Mouse (Mus musculus) midbrain, embryonic 13.5 days (tissue): ENCODE data around the gene Kif5a. TPM values are rescaled to one million over a fixed set of nuclear protein-coding genes. Genes with fewer than 3 reads are reported as not detected.
A peak's percentile ranks its signal among the peaks of the same experiment; 100 is the strongest.
"Not testable (repeated sequence)": the region's sequence is repeated elsewhere in the genome, so short reads cannot be mapped to it uniquely, and the experiment has no call there.

Source experiments
- ATAC-seq: fragments of 200-750 bp; cut with Nextera tagmentation; 2 replicates; pipeline ENCODE4 v1.8.0; 2017; ENCODE audit warnings: mild to moderate bottlenecking, moderate TSS enrichment, moderate library complexity
- H3K27ac ChIP-seq: fragments of 300-500 bp; sonication (generic); 2 replicates; pipeline ENCODE4 v1.5.1; 2015; ENCODE audit warnings: inconsistent platforms, mild to moderate bottlenecking, moderate library complexity
- H3K27me3 ChIP-seq: fragments of 300-500 bp; sonication (generic); 2 replicates; pipeline ENCODE4 v1.6.1; 2015; ENCODE audit warnings: mild to moderate bottlenecking, inconsistent platforms
- H3K36me3 ChIP-seq: fragments of 300-500 bp; sonication (generic); 2 replicates; pipeline ENCODE4 v1.6.1; 2015; ENCODE audit warnings: mild to moderate bottlenecking, inconsistent platforms
- H3K4me1 ChIP-seq: fragments of 300-500 bp; sonication (generic); replicated peaks from 2 replicates; pipeline ENCODE4 v1.6.1; 2015; ENCODE audit warnings: inconsistent platforms
- H3K4me2 ChIP-seq: fragments of 300-500 bp; sonication (generic); replicated peaks from 2 replicates; pipeline ENCODE4 v1.6.1; 2015; ENCODE audit warnings: moderate library complexity, mild to moderate bottlenecking, inconsistent platforms
- H3K4me3 ChIP-seq: fragments of 300-500 bp; sonication (generic); replicated peaks from 2 replicates; pipeline ENCODE4 v1.5.1; 2015; ENCODE audit warnings: mild to moderate bottlenecking, inconsistent platforms
- H3K9ac ChIP-seq: fragments of 300-500 bp; sonication (generic); replicated peaks from 2 replicates; pipeline ENCODE4 v1.6.1; 2015; ENCODE audit warnings: mild to moderate bottlenecking, inconsistent platforms
- H3K9me3 ChIP-seq: fragments of 300-500 bp; sonication (generic); 2 replicates; pipeline ENCODE4 v1.6.1; 2016; ENCODE audit warnings: mild to moderate bottlenecking, inconsistent platforms
- WGBS: fragments of 180-500 bp; shearing (Covaris S2); methylation state at CpG from one replicate; pipeline ENCODE4 v1.1.7; 2015; 5-methylcytosine and 5-hydroxymethylcytosine counted together
- polyA plus RNA-seq: library from polyadenylated mRNA; unstranded; fragments of >200 nt; fragmentation: Nextera tagmentation; extraction: Ambion mirVana; gene quantifications from 2 replicates; pipeline ENCODE4 v1.2.1, GENCODE M21; 2015

Gene Kif5a
- polyA plus RNA-seq, result 73.0 and 76.7 TPM in 2 replicates

- Histone ChIP-seq H3K9ac (peak within 1 kb of the TSS; percentile 84), H3K4me3 (peak within 1 kb of the TSS; percentile 70), H3K27me3 (peaks cover 12% of the 10 kb centered on the region), H3K4me2 (peak within 1 kb of the TSS; percentile 62), H3K9me3 (no peaks in the 10 kb centered on the region), H3K36me3 (peaks cover 6% of the 10 kb centered on the region; the same call in 1 of the 2 replicates), H3K27ac (peak within 1 kb of the TSS; percentile 95), H3K4me1 (peaks cover 53% of the 10 kb centered on the region)
- under 1% methylated on average over 52 of the region's 53 CpGs for WGBS
- peak; percentile 54 for ATAC-seq
Measured at GRCm38 (mm10) chr10:127262548-127263398, at the start of gene Kif5a. Kif5a (minus strand) TSS chr10:127263348.

GRCm38 (mm10) chr10:127312858-127313257, 49.7 kb upstream of the Kif5a start:
- Histone ChIP-seq H3K4me2 (no peak overlapping the region), H3K4me3 (no peak overlapping the region), H3K36me3 (peaks cover 17% of the 10 kb centered on the region), H3K4me1 (peaks cover 9% of the 10 kb centered on the region), H3K27me3 (0 out of 2 replicates have a peak, but pooled peaks cover 3% of the 10 kb centered on the region), H3K9ac (no peak overlapping the region), H3K27ac (no peak overlapping the region), H3K9me3 (no peaks in the 10 kb centered on the region)
- ATAC-seq, result no peak
- 81% methylated on average over 4 of the region's 4 CpGs for WGBS

- H3K27ac ChIP-seq, result peak overlapping the region; percentile 69
Measured at GRCm38 (mm10) chr10:127312356-127312676, 49.2 kb upstream of the Kif5a start.

GRCm38 (mm10) chr10:127311476-127312355, 48.6 kb upstream of the Kif5a start, which contains the start of gene Mars:
Mars (minus strand) TSS chr10:127311786.
- H3K4me2 ChIP-seq, result peak within 1 kb of the TSS; percentile 70
- H3K9me3 ChIP-seq, result no peaks in the 10 kb centered on the region

More at GRCm38 (mm10) chr10:127312356-127312676, 49.2 kb upstream of the Kif5a start:
- Histone ChIP-seq H3K4me3 (peak overlapping the region; percentile 78), H3K9ac (peak overlapping the region; percentile 80), H3K36me3 (peaks cover 23% of the 10 kb centered on the region), H3K4me2 (peak overlapping the region; percentile 70), H3K4me1 (peaks cover 9% of the 10 kb centered on the region), H3K9me3 (no peaks in the 10 kb centered on the region), H3K27me3 (no peaks in the 10 kb centered on the region)
- WGBS, result 2% methylated on average over 4 of the region's 4 CpGs
- ATAC-seq, result peak; percentile 44; the same call in 1 of the 2 replicates

GRCm38 (mm10) chr10:127310523-127311475, 47.7 kb upstream of the Kif5a start:
- Histone ChIP-seq H3K4me3 (peak overlapping the region; percentile 78), H3K4me1 (peaks cover 9% of the 10 kb centered on the region), H3K9ac (peak overlapping the region; percentile 80), H3K9me3 (no peaks in the 10 kb centered on the region), H3K36me3 (peaks cover 38% of the 10 kb centered on the region), H3K4me2 (peak overlapping the region; percentile 70), H3K27me3 (no peaks in the 10 kb centered on the region), H3K27ac (peak overlapping the region; percentile 78; the same call in 1 of the 2 replicates)
- ATAC-seq, result no peak; the same call in 1 of the 2 replicates
- WGBS, result 41% methylated on average over 23 of the region's 23 CpGs

More at GRCm38 (mm10) chr10:127311476-127312355, 48.6 kb upstream of the Kif5a start, which contains the start of gene Mars:
- peak; percentile 98 for ATAC-seq
- peak within 1 kb of the TSS; percentile 80 for H3K9ac ChIP-seq
- peaks cover 29% of the 10 kb centered on the region for H3K36me3 ChIP-seq
- H3K27me3 ChIP-seq, result no peaks in the 10 kb centered on the region
- under 1% methylated on average over 65 of the region's 65 CpGs for WGBS
- H3K4me1 ChIP-seq, result peaks cover 9% of the 10 kb centered on the region
- peak within 1 kb of the TSS; percentile 78 for H3K27ac ChIP-seq
- peak within 1 kb of the TSS; percentile 78 for H3K4me3 ChIP-seq

- not testable (repeated sequence) for ATAC-seq, H3K27me3 ChIP-seq, H3K4me3 ChIP-seq, H3K4me1 ChIP-seq, H3K9ac ChIP-seq, H3K27ac ChIP-seq, H3K9me3 ChIP-seq, H3K4me2 ChIP-seq
- H3K36me3 ChIP-seq, result peaks cover 54% of the 10 kb centered on the region
- 93% methylated on average over 3 of the region's 3 CpGs for WGBS
Measured at GRCm38 (mm10) chr10:127309167-127309566, 46.0 kb upstream of the Kif5a start.

- Histone ChIP-seq H3K4me1 (no peaks in the 10 kb centered on the region), H3K4me2 (no peak overlapping the region), H3K36me3 (peaks cover 93% of the 10 kb centered on the region), H3K9me3 (no peaks in the 10 kb centered on the region), H3K27me3 (no peaks in the 10 kb centered on the region), H3K9ac (no peak overlapping the region), H3K4me3 (no peak overlapping the region), H3K27ac (no peak overlapping the region)
- no peak for ATAC-seq
- 92% methylated on average over 11 of the region's 11 CpGs for WGBS
Measured at GRCm38 (mm10) chr10:127303136-127303535, 40.0 kb upstream of the Kif5a start.

- Histone ChIP-seq H3K27me3 (no peaks in the 10 kb centered on the region), H3K9ac (no peak overlapping the region), H3K36me3 (peaks cover 93% of the 10 kb centered on the region), H3K4me1 (no peaks in the 10 kb centered on the region), H3K27ac (no peak overlapping the region), H3K9me3 (no peaks in the 10 kb centered on the region), H3K4me3 (no peak overlapping the region), H3K4me2 (no peak overlapping the region)
- 95% methylated on average over 6 of the region's 6 CpGs for WGBS
- no peak for ATAC-seq
Measured at GRCm38 (mm10) chr10:127300361-127300760, 37.2 kb upstream of the Kif5a start.

- no peaks in the 10 kb centered on the region for H3K27me3 ChIP-seq
- H3K27ac ChIP-seq, result no peak overlapping the region
- peaks cover 12% of the 10 kb centered on the region for H3K4me1 ChIP-seq
- no peak overlapping the region for H3K4me2 ChIP-seq
- no peak overlapping the region for H3K9ac ChIP-seq
- no peak overlapping the region for H3K4me3 ChIP-seq
- peaks cover 85% of the 10 kb centered on the region for H3K36me3 ChIP-seq
- WGBS, result 93% methylated on average over 16 of the region's 16 CpGs
- no peaks in the 10 kb centered on the region for H3K9me3 ChIP-seq
- ATAC-seq, result no peak
Measured at GRCm38 (mm10) chr10:127297015-127297871, 34.1 kb upstream of the Kif5a start.

- no peak overlapping the region for H3K27ac ChIP-seq
- H3K36me3 ChIP-seq, result peaks cover 76% of the 10 kb centered on the region
- peaks cover 23% of the 10 kb centered on the region for H3K4me1 ChIP-seq
- ATAC-seq, result no peak
- 93% methylated on average over 24 of the region's 24 CpGs for WGBS
- H3K27me3 ChIP-seq, result no peaks in the 10 kb centered on the region
- no peak overlapping the region for H3K4me2 ChIP-seq
- H3K9ac ChIP-seq, result no peak overlapping the region
- H3K4me3 ChIP-seq, result no peak overlapping the region
- no peaks in the 10 kb centered on the region for H3K9me3 ChIP-seq
Measured at GRCm38 (mm10) chr10:127295986-127296794, 33.0 kb upstream of the Kif5a start.
